Mouse (Mus musculus) hindbrain, embryonic 11.5 days (tissue): ENCODE measurements around the gene Prkcz. TPM values are rescaled to one million over a fixed set of nuclear protein-coding genes. Genes with fewer than 3 reads are reported as not detected.
A peak's percentile ranks its signal among the peaks of the same experiment; 100 is the strongest.

Source experiments
- ATAC-seq: fragments of 200-750 bp; cut with Nextera tagmentation; 2 replicates; pipeline ENCODE4 v1.8.0; 2017; ENCODE audit warnings: mild to moderate bottlenecking, moderate TSS enrichment, moderate library complexity; ENCODE audit not compliant: low FRiP score
- DNase-seq: peaks from one replicate; pipeline ENCODE4 v3.0.0-alpha.2; 2015; ENCODE audit warnings: low spot score
- H3K27ac ChIP-seq: fragments of 300-500 bp; sonication (generic); 2 replicates; pipeline ENCODE4 v1.5.1; 2014; ENCODE audit warnings: mild to moderate bottlenecking, low read depth, low read length
- H3K27me3 ChIP-seq: fragments of 300-500 bp; sonication (generic); 2 replicates; pipeline ENCODE4 v1.6.1; 2014; ENCODE audit warnings: mild to moderate bottlenecking, low read length, moderate library complexity, mixed read lengths; ENCODE audit not compliant: control insufficient read depth, insufficient read depth
- H3K36me3 ChIP-seq: fragments of 300-500 bp; sonication (generic); 2 replicates; pipeline ENCODE4 v1.6.1; 2014; ENCODE audit warnings: mild to moderate bottlenecking, low read length, moderate library complexity, mixed read lengths; ENCODE audit not compliant: control insufficient read depth, insufficient read depth
- H3K4me1 ChIP-seq: fragments of 300-500 bp; sonication (generic); replicated peaks from 2 replicates; pipeline ENCODE4 v1.6.1; 2014; ENCODE audit warnings: low read length, mixed read lengths; ENCODE audit not compliant: control insufficient read depth, insufficient read depth
- H3K4me2 ChIP-seq: fragments of 300-500 bp; sonication (generic); replicated peaks from 2 replicates; pipeline ENCODE4 v1.6.1; 2014; ENCODE audit warnings: mild to moderate bottlenecking, low read depth, low read length
- H3K4me3 ChIP-seq: fragments of 300-500 bp; sonication (generic); 2 replicates; pipeline ENCODE4 v1.5.1; 2014; ENCODE audit warnings: low read depth, low read length
- H3K9ac ChIP-seq: fragments of 300-500 bp; sonication (generic); 2 replicates; pipeline ENCODE4 v1.6.1; 2014; ENCODE audit warnings: low read depth, low read length
- H3K9me3 ChIP-seq: fragments of 300-500 bp; sonication (generic); 2 replicates; pipeline ENCODE4 v1.6.1; 2016; ENCODE audit warnings: low read length; ENCODE audit not compliant: control insufficient read depth
- WGBS: fragments of 180-500 bp; shearing (Covaris S2); extraction: QIAGEN DNeasy Blood & Tissue Kit; methylation state at CpG from one replicate; pipeline ENCODE4 v1.1.7; 2014; 5-methylcytosine and 5-hydroxymethylcytosine counted together
- polyA plus RNA-seq: library from polyadenylated mRNA; unstranded; fragments of >200 nt; fragmentation: Nextera tagmentation; extraction: Ambion mirVana; gene quantifications from 2 replicates; pipeline ENCODE4 v1.2.1, GENCODE M21; 2014

The Prkcz gene
- polyA plus RNA-seq, 1 experiment from 2014 or later = 19.6 TPM

DNA sequence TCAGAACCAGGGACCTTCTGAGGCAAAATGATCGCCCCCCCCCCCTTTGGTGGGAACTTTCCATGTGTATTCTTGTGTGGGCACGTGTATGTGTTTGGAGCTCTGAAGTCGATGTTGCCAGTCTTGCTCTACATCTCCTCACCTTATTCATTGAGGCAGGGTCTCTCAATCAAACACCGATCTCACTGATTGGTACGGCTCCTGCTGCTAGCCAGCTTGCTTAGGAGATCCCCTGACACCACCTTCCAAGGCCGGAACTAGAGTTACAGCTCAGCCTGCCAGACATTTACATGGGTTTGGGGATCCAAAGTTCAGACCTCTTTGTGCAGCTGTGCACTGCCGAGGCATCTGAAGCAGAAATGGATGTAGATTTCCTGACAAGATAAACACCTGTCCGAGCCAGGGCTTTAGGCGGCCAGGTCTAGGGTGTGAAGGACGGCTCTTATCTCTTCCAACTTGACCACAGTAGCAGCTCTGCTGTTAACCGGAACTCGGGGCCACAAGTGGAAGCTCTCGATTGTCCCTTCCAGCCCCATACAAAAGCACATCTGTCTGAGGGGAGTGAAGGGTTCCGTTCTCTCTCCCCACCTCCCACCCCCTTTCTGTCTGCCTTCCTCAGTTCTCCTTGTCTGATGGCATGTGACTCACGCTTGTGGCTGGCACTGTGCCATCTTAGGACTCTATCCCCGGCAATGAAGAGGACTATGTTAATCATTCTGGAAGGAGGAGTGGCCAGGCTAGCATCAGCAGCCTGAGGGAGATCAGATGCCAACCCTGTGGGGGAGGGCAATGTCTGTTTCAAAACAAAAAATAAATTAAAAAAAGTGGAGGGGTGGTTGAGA is 81.0 kb downstream of the Prkcz start:
- Histone ChIP-seq H3K36me3 (no peaks in the 10 kb centered on the region), H3K27ac (no peak overlapping the region), H3K4me3 (no peak overlapping the region), H3K4me2 (no peak overlapping the region), H3K27me3 (no peaks in the 10 kb centered on the region), H3K4me1 (no peaks in the 10 kb centered on the region), H3K9ac (no peak overlapping the region), H3K9me3 (no peaks in the 10 kb centered on the region)
- 85% methylated on average over 16 of the region's 16 CpGs for WGBS
- no peak for ATAC-seq
- DNase-seq = no peak

DNA sequence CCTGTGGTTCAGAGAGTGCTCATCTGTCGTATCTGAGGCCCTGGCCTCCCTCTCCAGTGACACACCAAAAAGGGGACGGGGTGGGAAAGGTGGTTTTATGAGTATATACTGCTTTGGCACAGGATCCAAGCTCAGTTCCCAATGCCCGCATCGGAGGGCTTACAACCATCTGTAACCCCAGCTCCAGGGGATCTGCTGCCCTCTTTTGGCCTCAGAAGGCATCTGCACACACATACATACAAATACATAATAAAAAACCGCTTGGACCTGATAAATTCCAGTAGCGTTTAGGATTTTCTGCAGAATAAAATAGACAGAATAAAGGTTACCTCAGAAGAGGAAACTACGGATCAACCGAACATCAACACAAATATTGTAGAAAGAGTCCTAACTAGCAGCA is 82.1 kb downstream of the Prkcz start:
- H3K27ac ChIP-seq = no peak overlapping the region; the same call in 1 of the 2 replicates
- H3K36me3 ChIP-seq = no peaks in the 10 kb centered on the region
- no peaks in the 10 kb centered on the region for H3K9me3 ChIP-seq
- H3K27me3 ChIP-seq = no peaks in the 10 kb centered on the region
- WGBS = 89% methylated on average over 8 of the region's 8 CpGs
- ATAC-seq (no peak), DNase-seq (no peak)
- H3K4me3 ChIP-seq = no peak overlapping the region
- no peaks in the 10 kb centered on the region for H3K4me1 ChIP-seq
- no peak overlapping the region for H3K9ac ChIP-seq
- no peak overlapping the region for H3K4me2 ChIP-seq

DNA sequence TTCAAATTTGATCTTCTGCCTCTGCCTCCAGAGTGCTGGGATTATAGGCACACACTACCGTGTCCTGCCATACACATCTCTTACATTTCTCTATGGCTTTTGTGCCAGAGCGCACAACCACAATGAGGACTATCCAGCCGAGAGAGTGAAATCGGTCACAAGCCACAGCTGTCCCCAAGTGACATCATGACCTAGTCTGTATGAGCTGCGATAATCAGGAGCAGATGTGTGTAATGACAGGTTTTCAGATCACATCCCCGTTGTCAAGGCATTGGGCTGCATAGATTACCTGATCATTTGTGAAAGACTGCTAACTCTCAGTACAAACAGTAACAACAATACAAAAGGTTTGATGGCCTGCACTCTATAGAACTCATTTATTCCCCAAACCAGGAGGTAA is 83.2 kb downstream of the Prkcz start:
- H3K27ac ChIP-seq = no peak overlapping the region
- 60% methylated on average over 6 of the region's 6 CpGs for WGBS

DNA sequence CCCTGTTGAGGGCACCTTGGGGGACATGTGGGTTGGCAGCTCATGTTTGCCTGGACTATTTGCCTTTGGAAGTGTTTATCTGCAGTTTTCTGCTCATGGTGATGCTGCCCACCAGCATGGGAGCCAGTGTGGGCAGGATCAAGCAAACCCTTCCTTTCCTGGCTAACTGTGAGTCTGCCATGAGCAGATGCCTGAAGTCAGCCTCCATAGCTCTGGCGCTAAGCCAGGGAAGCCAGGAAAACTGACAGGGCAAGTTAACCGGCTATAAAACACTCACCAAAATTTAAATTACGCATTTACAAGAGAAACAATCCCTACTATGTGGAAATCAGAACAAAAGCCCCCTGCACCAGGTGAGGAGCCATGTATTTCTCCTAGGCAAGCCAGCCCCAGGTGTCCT is 86.3 kb downstream of the Prkcz start:
- Histone ChIP-seq H3K4me2 (no peak overlapping the region), H3K9ac (no peak overlapping the region), H3K36me3 (no peaks in the 10 kb centered on the region), H3K27me3 (no peaks in the 10 kb centered on the region), H3K4me3 (no peak overlapping the region), H3K9me3 (no peaks in the 10 kb centered on the region), H3K27ac (no peak overlapping the region), H3K4me1 (no peaks in the 10 kb centered on the region)
- ATAC-seq (no peak), DNase-seq (no peak)
- 78% methylated on average over 3 of the region's 3 CpGs for WGBS

More for the DNA sequence above, 83.2 kb downstream of the Prkcz start:
- Histone ChIP-seq H3K4me1 (no peaks in the 10 kb centered on the region), H3K27me3 (no peaks in the 10 kb centered on the region), H3K36me3 (no peaks in the 10 kb centered on the region), H3K4me2 (no peak overlapping the region), H3K9ac (no peak overlapping the region), H3K4me3 (no peak overlapping the region), H3K9me3 (no peaks in the 10 kb centered on the region)
- ATAC-seq (no peak), DNase-seq (peak; percentile 30)

DNA sequence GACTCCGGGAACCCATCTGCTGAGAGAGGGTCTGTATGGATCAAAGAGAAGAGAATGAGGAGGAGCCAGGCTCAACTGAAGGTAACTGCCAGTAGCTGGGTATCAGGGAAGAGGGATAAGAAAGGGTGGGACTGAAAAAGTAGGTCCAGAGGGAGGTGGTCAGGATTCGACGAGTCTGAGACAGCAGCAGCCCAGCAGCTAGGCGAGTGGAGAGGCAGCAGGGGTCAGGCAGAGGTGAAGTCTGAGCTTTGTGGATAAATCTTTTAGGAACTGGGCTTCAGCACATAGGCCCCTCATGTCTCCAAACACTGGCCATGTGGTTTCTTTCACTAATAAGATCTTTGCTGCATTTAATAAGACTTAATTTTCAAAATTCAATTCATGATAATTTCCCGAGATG is 86.7 kb downstream of the Prkcz start:
- DNase-seq = no peak
- H3K4me3 ChIP-seq = no peak overlapping the region
- no peaks in the 10 kb centered on the region for H3K27me3 ChIP-seq
- ATAC-seq = no peak
- H3K9me3 ChIP-seq = no peaks in the 10 kb centered on the region
- H3K4me2 ChIP-seq = no peak overlapping the region
- 56% methylated on average over 5 of the region's 5 CpGs for WGBS
- no peaks in the 10 kb centered on the region for H3K4me1 ChIP-seq
- H3K27ac ChIP-seq = no peak overlapping the region
- no peak overlapping the region for H3K9ac ChIP-seq
- H3K36me3 ChIP-seq = no peaks in the 10 kb centered on the region

DNA sequence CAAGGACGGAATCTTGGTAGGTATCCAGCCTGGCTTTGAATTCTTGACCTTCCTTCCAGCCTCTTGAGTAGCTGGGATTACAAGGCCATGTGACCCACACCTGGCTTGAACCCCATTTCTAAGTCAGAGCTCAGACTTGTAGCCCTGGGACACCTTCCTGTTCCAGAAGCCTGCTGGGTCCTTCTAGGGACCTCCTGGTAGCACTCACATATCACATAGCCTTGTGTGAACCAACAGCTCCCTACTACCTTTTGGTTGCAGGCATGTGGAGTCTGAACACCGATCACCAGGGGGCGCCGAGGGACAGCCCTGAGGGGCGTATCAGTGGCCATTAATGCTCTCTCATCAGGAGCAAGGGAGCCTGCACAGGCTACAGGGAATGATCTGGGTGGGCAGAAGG is 92.8 kb downstream of the Prkcz start:
- Histone ChIP-seq H3K4me1 (no peaks in the 10 kb centered on the region), H3K4me2 (no peak overlapping the region), H3K9me3 (no peaks in the 10 kb centered on the region), H3K27me3 (no peaks in the 10 kb centered on the region), H3K4me3 (no peak overlapping the region), H3K9ac (no peak overlapping the region), H3K36me3 (no peaks in the 10 kb centered on the region), H3K27ac (no peak overlapping the region)
- DNase-seq (peak; percentile 71), ATAC-seq (no peak)
- 38% methylated on average over 5 of the region's 5 CpGs for WGBS

DNA sequence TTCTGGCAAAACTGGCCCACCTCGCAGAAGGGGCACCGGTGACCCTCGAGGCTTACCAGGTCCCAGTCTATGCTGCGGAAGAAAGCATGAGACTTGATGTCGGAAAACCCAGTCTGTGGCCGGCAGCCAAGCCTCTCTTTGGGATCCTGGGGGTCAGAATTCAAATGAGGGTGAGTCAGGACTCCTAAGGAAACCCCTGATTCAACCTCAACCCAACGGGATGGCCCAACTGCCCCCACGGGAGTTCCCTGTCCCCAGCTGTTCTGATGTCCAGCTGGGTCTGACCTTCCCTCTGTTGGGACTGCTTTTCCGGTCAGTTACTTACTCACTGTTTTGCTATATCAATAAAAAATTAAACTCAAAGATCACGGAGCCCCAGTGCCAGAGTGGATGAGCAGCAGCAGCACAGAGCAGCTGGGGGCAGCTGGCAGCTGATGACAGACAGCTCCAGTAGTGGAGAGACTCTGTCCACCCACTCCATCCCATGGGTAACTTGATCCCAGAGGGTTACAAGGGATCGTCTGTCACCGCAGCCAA is 93.5 kb downstream of the Prkcz start:
- no peaks in the 10 kb centered on the region for H3K36me3 ChIP-seq
- H3K27me3 ChIP-seq = no peaks in the 10 kb centered on the region
- H3K4me1 ChIP-seq = no peaks in the 10 kb centered on the region
- no peak overlapping the region for H3K4me2 ChIP-seq
- ATAC-seq (no peak), DNase-seq (no peak)
- no peak overlapping the region for H3K9ac ChIP-seq
- H3K27ac ChIP-seq = no peak overlapping the region
- H3K4me3 ChIP-seq = no peak overlapping the region
- H3K9me3 ChIP-seq = no peaks in the 10 kb centered on the region
- WGBS = 60% methylated on average over 12 of the region's 12 CpGs

DNA sequence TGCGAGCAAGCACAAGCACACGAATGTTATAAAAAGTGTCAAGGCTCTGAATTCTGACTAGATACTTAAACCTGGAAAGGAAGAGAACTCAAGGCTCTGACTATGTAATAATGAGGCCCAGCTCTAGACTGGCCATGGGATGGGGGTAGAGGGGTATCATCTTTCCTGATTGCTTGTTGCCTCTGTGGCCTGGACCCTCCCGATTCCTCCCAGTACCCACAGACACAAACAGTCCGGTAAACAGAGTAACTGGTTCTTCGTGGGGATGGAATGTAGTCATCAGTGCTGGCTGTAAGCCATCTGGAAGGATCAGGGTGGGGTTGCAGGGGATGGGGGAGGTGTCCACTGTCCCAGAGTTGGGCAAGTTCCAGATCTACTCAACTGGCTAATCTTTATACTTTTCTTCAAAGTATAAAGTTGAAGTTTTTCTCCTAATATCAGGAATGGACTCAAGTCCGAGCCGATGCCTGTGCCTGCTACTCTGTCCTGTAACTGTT is 94.1 kb downstream of the Prkcz start:
- no peak overlapping the region for H3K9ac ChIP-seq
- H3K36me3 ChIP-seq = no peaks in the 10 kb centered on the region
- H3K4me3 ChIP-seq = no peak overlapping the region
- no peak overlapping the region for H3K4me2 ChIP-seq
- WGBS = 78% methylated on average over 7 of the region's 7 CpGs
- DNase-seq = no peak
- no peak for ATAC-seq
- H3K9me3 ChIP-seq = no peaks in the 10 kb centered on the region
- H3K27ac ChIP-seq = no peak overlapping the region
- H3K27me3 ChIP-seq = no peaks in the 10 kb centered on the region
- H3K4me1 ChIP-seq = no peaks in the 10 kb centered on the region
